Mouse (Mus musculus) liver, postnatal 0 days (tissue): ENCODE results near the gene Fmo1. TPM values are rescaled to one million over a fixed set of nuclear protein-coding genes. Genes with fewer than 3 reads are reported as not detected.
A peak's percentile ranks its signal among the peaks of the same experiment; 100 is the strongest.

Source experiments
- ATAC-seq: fragments of 200-750 bp; cut with Nextera tagmentation; 2 replicates; pipeline ENCODE4 v1.8.0; 2017; ENCODE audit warnings: mild to moderate bottlenecking, moderate library complexity
- DNase-seq: peaks from one replicate; pipeline ENCODE4 v3.0.0-alpha.2; 2016
- H3K27ac ChIP-seq: fragments of 300-500 bp; sonication (generic); 2 replicates; pipeline ENCODE4 v1.5.1; 2014; ENCODE audit warnings: antibody characterized with exemption, moderate library complexity, mild to moderate bottlenecking, low read depth
- H3K27me3 ChIP-seq: fragments of 300-500 bp; sonication (generic); 2 replicates; pipeline ENCODE4 v1.6.1; 2014; ENCODE audit warnings: low read length, control low read depth, mixed read lengths; ENCODE audit not compliant: insufficient read depth
- H3K36me3 ChIP-seq: fragments of 300-500 bp; sonication (generic); replicated peaks from 2 replicates; pipeline ENCODE4 v1.6.1; 2014; ENCODE audit warnings: mild to moderate bottlenecking, control low read depth, low read length, moderate library complexity, mixed read lengths; ENCODE audit not compliant: insufficient read depth
- H3K4me1 ChIP-seq: fragments of 300-500 bp; sonication (generic); 2 replicates; pipeline ENCODE4 v1.6.1; 2014; ENCODE audit warnings: antibody characterized with exemption, mild to moderate bottlenecking, control low read depth; ENCODE audit not compliant: insufficient read depth
- H3K4me2 ChIP-seq: fragments of 300-500 bp; sonication (generic); 2 replicates; pipeline ENCODE4 v1.6.1; 2014; ENCODE audit warnings: low read depth, mild to moderate bottlenecking, low read length, moderate library complexity, mixed read lengths
- H3K4me3 ChIP-seq: fragments of 300-500 bp; sonication (generic); 2 replicates; pipeline ENCODE4 v1.5.1; 2014; ENCODE audit warnings: low read depth, low read length
- H3K9ac ChIP-seq: fragments of 300-500 bp; sonication (generic); replicated peaks from 2 replicates; pipeline ENCODE4 v1.6.1; 2014; ENCODE audit warnings: mild to moderate bottlenecking, moderate library complexity
- H3K9me3 ChIP-seq: fragments of 300-500 bp; sonication (generic); 2 replicates; pipeline ENCODE4 v1.6.1; 2016; ENCODE audit warnings: mild to moderate bottlenecking, control low read depth, low read length, mixed read lengths
- CTCF ChIP-seq: sonication (generic); IDR thresholded peaks from 2 replicates; pipeline ENCODE4 v1.5.1; 2016; ENCODE audit warnings: antibody characterized with exemption, low read depth
- EP300 ChIP-seq: IDR thresholded peaks from 2 replicates; pipeline ENCODE4 v1.6.1; 2016; ENCODE audit warnings: antibody characterized with exemption, low read depth, mild to moderate bottlenecking
- WGBS: fragments of 180-500 bp; shearing (Covaris S2); extraction: QIAGEN DNeasy Blood & Tissue Kit; methylation state at CpG from one replicate; pipeline ENCODE4 v1.1.7; 2014; ENCODE audit not compliant: insufficient replicate concordance; 5-methylcytosine and 5-hydroxymethylcytosine counted together
- polyA plus RNA-seq: library from polyadenylated mRNA; unstranded; fragments of >200 nt; fragmentation: Nextera tagmentation; extraction: Ambion mirVana; gene quantifications from 2 replicates; pipeline ENCODE4 v1.2.1, GENCODE M21; 2015

Gene Fmo1
- polyA plus RNA-seq, 1 experiment from 2014 or later = 51.5 TPM

- no peak for DNase-seq
- Histone ChIP-seq H3K36me3 (no peaks in the 10 kb centered on the region), H3K9ac (no peak overlapping the region), H3K9me3 (no peaks in the 10 kb centered on the region), H3K4me3 (no peak overlapping the region), H3K27me3 (no peaks in the 10 kb centered on the region), H3K4me1 (peaks cover 20% of the 10 kb centered on the region), H3K27ac (no peak overlapping the region; the same call in 1 of the 2 replicates), H3K4me2 (0 out of 2 replicates have a peak overlapping the region, but pooled peaks have one; percentile 29)
- WGBS = 55% methylated on average over 12 of the region's 12 CpGs
- TF ChIP-seq EP300 (no peak), CTCF (no peak)
- no peak for ATAC-seq
These were observed 7.7 kb downstream of the Fmo1 start for GRCm38 (mm10) chr1:162858748-162859130.

DNA sequence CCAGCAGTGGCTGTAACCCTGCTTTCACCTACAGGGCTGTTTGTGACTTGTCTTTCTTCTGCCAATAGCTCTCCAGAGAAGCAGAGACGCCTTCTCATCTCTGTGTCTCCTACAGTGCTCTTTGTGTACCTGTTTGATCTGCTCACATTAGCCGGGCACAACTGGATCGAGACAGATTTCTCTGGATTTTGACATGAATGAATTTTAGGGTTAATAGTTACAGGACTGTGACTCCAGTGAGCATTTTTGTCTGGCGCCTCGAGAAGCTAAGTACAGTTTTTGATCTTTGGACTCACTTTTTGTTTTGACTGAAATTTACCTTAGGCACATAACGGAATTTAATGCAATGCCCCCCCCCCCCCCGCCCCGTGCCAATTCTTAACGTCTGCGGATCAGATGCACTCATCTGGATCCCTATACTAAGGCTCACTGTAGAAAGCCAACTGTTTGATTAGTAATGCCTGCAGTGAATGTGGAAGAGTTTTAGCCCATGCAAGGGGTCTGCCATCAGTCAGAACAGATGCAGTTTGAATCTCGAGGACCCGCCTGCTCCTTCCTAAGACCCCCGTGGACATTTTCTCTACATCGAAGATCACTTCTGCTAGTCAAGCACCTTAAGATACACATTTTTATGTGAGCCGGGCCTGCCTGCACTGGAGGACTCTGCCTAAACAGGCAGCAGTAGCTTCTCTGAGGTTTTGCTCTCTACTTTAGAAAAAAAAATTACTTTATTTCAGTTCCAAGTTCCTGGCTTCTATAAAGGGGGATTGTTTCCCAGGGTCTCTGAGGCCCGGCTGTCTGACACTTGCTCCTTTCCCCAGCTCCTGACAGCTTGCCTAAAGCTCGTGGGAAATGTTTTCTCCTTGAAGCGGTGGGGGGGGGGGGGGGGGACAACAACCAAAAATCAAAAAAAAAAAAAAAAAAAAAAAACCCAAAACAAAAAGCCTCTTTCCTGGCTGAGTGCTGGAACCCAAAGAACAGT, 8.4 kb downstream of the Fmo1 start:
- Histone ChIP-seq H3K9ac (no peak overlapping the region), H3K4me3 (no peak overlapping the region), H3K36me3 (no peaks in the 10 kb centered on the region), H3K4me1 (peaks cover 25% of the 10 kb centered on the region), H3K9me3 (no peaks in the 10 kb centered on the region), H3K27ac (no peak overlapping the region), H3K4me2 (0 out of 2 replicates have a peak overlapping the region, but pooled peaks have one; percentile 29), H3K27me3 (no peaks in the 10 kb centered on the region)
- no peak for DNase-seq
- TF ChIP-seq EP300 = no peak
- TF ChIP-seq CTCF = no peak
- no peak for ATAC-seq
- 73% methylated on average over 17 of the region's 18 CpGs for WGBS

DNA sequence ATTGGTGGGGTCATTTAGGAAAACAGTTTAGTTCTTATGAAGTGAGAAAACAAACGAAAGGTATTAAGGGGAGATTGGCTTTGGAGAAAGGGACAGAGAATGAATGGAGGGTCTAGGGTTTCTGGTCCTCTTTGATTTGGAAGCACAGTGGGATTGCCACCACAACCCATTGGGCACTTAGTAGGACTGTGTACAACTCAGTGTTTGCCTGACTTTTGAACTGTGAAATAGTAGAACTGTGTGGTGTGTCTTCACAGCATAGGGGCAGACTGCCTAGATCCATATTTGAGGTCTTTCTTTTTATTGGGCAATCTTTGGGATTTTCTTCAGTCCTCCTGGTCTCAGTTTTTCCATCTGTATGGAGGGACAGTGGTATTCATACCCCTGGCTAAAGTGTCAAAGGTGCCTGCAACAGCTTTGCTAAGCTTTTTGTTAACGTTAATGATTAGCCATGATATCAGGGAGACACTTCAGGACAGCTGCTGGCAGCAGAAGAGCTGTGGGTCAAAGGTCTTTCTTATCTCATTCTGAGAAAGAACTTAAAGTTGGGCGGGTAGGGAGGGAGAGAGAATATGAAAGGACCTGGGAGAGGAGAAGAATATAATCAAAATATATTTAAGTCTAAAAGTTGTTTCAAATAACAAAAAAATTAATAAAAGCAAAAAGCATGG, 12.5 kb downstream of the Fmo1 start:
- peak; percentile 81 for ATAC-seq
- Histone ChIP-seq H3K27ac (no peak overlapping the region), H3K4me2 (no peak overlapping the region), H3K4me1 (peaks cover 14% of the 10 kb centered on the region), H3K9me3 (no peaks in the 10 kb centered on the region), H3K27me3 (no peaks in the 10 kb centered on the region), H3K4me3 (no peak overlapping the region), H3K9ac (no peak overlapping the region), H3K36me3 (no peaks in the 10 kb centered on the region)
- no peak for TF ChIP-seq EP300
- no peak for TF ChIP-seq CTCF
- WGBS = 37% methylated on average over 3 of the region's 3 CpGs
- no peak for DNase-seq

- no peaks in the 10 kb centered on the region for H3K4me1 ChIP-seq
- H3K9ac ChIP-seq = no peak overlapping the region
- H3K4me3 ChIP-seq = no peak overlapping the region
- no peak for ATAC-seq
- H3K9me3 ChIP-seq = no peaks in the 10 kb centered on the region
- no peaks in the 10 kb centered on the region for H3K36me3 ChIP-seq
- DNase-seq = no peak
- no peaks in the 10 kb centered on the region for H3K27me3 ChIP-seq
- WGBS = 87% methylated on average over 6 of the region's 6 CpGs
- TF ChIP-seq CTCF = no peak
- TF ChIP-seq EP300 = no peak
- no peak overlapping the region for H3K4me2 ChIP-seq
- H3K27ac ChIP-seq = no peak overlapping the region
These were observed 18.9 kb downstream of the Fmo1 start for GRCm38 (mm10) chr1:162847554-162847953.

DNA sequence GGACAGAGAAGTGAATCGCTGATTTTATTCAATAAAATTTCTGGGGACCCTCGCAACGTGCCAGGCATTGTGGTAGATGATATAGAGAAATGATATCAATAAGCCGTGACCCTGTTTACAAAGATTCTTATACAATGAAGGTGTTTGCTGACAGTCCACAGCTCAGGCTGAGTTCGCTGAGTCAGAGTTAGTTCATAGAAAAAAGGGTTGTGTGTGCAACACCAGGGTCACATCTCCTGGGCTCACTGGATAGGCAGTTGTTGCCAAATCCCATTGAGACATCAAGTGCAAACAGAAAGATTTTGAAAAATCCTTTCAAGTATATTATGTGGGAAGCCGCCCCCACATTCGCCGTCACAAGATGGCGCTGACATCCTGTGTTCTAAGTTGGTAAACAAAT, 26.2 kb downstream of the Fmo1 start:
- no peak overlapping the region for H3K27ac ChIP-seq
- H3K9me3 ChIP-seq = no peaks in the 10 kb centered on the region
- no peak overlapping the region for H3K9ac ChIP-seq
- H3K36me3 ChIP-seq = peaks cover 7% of the 10 kb centered on the region; the same call in 1 of the 2 replicates
- H3K4me2 ChIP-seq = no peak overlapping the region
- 88% methylated on average over 9 of the region's 9 CpGs for WGBS
- H3K27me3 ChIP-seq = no peaks in the 10 kb centered on the region
- ATAC-seq (peak; percentile 40; the same call in 1 of the 2 replicates), DNase-seq (no peak)
- no peak overlapping the region for H3K4me3 ChIP-seq
- H3K4me1 ChIP-seq = no peaks in the 10 kb centered on the region
- TF ChIP-seq EP300 (no peak), CTCF (no peak)

DNA sequence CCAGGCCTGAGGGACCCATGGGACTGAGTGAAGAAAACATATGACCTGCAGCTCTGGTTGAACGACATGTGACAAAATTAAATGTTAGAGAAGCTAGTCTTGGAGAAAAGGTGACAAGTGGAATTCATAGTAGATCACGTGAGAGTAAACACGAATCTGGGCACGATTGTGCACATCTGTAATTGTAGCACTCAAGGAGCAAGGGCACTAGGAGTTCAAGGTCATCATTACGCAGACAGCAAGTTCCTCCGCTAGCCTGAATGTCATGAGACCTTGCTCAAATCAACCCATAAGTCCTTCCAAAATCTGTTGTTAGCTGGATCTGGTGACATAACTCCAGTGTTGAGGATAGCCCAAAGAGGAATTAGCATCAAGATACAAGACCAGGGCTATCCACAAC, 27.4 kb downstream of the Fmo1 start:
- Histone ChIP-seq H3K9me3 (no peaks in the 10 kb centered on the region), H3K27ac (no peak overlapping the region), H3K9ac (no peak overlapping the region), H3K4me3 (no peak overlapping the region), H3K27me3 (no peaks in the 10 kb centered on the region), H3K4me1 (no peaks in the 10 kb centered on the region), H3K4me2 (no peak overlapping the region), H3K36me3 (peaks cover 7% of the 10 kb centered on the region; the same call in 1 of the 2 replicates)
- ATAC-seq (no peak), DNase-seq (no peak)
- WGBS = 81% methylated on average over 6 of the region's 6 CpGs
- no peak for TF ChIP-seq EP300
- TF ChIP-seq CTCF = no peak
